In the genomic region with DNA sequence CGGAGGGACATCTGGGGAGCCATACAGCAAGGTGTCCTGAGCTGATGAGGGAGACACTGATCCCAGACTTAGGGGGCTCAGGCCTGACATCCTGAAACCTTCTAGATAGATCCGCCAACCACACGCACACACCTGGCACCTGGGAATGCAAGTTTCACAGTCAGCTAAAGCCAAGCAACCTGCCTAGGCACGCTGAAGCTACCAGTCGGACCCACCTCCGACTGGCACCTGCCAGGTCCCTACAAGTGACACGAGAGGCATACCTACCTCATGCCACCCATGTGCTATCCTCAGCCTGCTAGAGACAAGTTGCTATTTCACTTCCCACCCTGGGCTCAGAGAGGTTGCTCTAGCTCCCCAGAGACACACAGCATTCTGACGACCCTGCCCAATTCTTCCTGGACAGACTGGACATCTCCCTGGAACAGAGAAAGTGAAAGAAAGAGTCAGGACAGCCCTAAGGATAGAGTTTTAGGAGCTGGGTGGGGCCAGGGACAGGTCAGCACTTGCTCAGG, we compare ENCODE assay signal across 8 mouse cellular contexts. TPM values are rescaled to one million over a fixed set of nuclear protein-coding genes. Genes with fewer than 3 reads are reported as not detected.
DNase-seq lines count a peak whose midpoint lies in the region; ATAC-seq and TF ChIP-seq lines count a peak whose summit lies in the region.
"Had no signal": no experiment of that assay in that cellular context is flagged by ENCODE, and none has a peak within 500 bp of the region (broad histone marks: within the 10 kb centered on the region; RNA-seq: fewer than 3 reads in every experiment).

No protein-coding gene starts in this region.

- no peak for DNase-seq in lung, postnatal 0 days (ENCODE audit: low spot score)
- DNase-seq in lung, postnatal 10 days, result no peak
- DNase-seq in forebrain, embryonic 11.5 days (ENCODE audit: low spot score), result no peak
- no peak for DNase-seq in testis, postnatal 14 days (ENCODE audit: low spot score)
- DNase-seq in adrenal gland, adult 8-10 months, result no peak
- DNase-seq: layer of hippocampus, postnatal 36 days had no signal

- no peak for ATAC-seq in lung, postnatal 0 days
- ATAC-seq in forebrain, embryonic 11.5 days (replicated peaks; ENCODE audit: low FRiP score), result no peak
- no peak for ATAC-seq in limb, embryonic 12.5 days (ENCODE audit: insufficient number of reproducible peaks, insufficient read depth, low FRiP score, low TSS enrichment, low read depth)
- ATAC-seq in stomach, embryonic 14.5 days (ENCODE audit: insufficient number of reproducible peaks, insufficient read depth, low FRiP score, low read depth), result no peak

- H3K4me1 ChIP-seq in lung, postnatal 0 days (ENCODE audit: insufficient read depth, low read depth, low read length), result peaks cover 21% of the 10 kb centered on the region; the same call in 1 of the 2 replicates
- H3K4me1 ChIP-seq in forebrain, embryonic 11.5 days (replicated peaks; ENCODE audit: control insufficient read depth, insufficient read depth, low read length), result peaks cover 8% of the 10 kb centered on the region; the same call in 1 of the 2 replicates
- peaks cover 43% of the 10 kb centered on the region for H3K4me1 ChIP-seq in limb, embryonic 12.5 days (replicated peaks)
- peaks cover 32% of the 10 kb centered on the region for H3K4me1 ChIP-seq in stomach, embryonic 14.5 days (ENCODE audit: control insufficient read depth, insufficient read depth, low read length)

- TF ChIP-seq CTCF in lung, postnatal 0 days (IDR thresholded peaks at IDR 0.05), result no peak

- H3K9ac ChIP-seq in lung, postnatal 0 days (replicated peaks; ENCODE audit: low read depth), result peak overlapping the region; percentile 95
- H3K9ac ChIP-seq in forebrain, embryonic 11.5 days (ENCODE audit: low read length), result no peak overlapping the region
- H3K9ac ChIP-seq in limb, embryonic 12.5 days (replicated peaks), result peak overlapping the region; percentile 78
- peak overlapping the region; percentile 85 for H3K9ac ChIP-seq in stomach, embryonic 14.5 days (replicated peaks; ENCODE audit: low read depth, low read length)

- WGBS in lung, postnatal 0 days, result 21% methylated on average over 7 of the region's 8 CpGs
- WGBS in forebrain, embryonic 11.5 days, result 39% methylated on average over 8 of the region's 8 CpGs
- 26% methylated on average over 8 of the region's 8 CpGs for WGBS in limb, embryonic 12.5 days
- 21% methylated on average over 8 of the region's 8 CpGs for WGBS in stomach, embryonic 14.5 days

- H3K4me3 ChIP-seq in lung, postnatal 0 days (ENCODE audit: low read depth, low read length), result peak overlapping the region; percentile 82
- peak overlapping the region; percentile 39 for H3K4me3 ChIP-seq in forebrain, embryonic 11.5 days (ENCODE audit: low read depth, low read length)
- peak overlapping the region; percentile 76 for H3K4me3 ChIP-seq in limb, embryonic 12.5 days (replicated peaks)
- H3K4me3 ChIP-seq in stomach, embryonic 14.5 days (ENCODE audit: low read depth, low read length), result peak overlapping the region; percentile 76

- H3K27ac ChIP-seq in lung, postnatal 0 days (ENCODE audit: low read length), result peak overlapping the region; percentile 99
- H3K27ac ChIP-seq in forebrain, embryonic 11.5 days (ENCODE audit: low read depth, low read length), result no peak overlapping the region
- H3K27ac ChIP-seq in limb, embryonic 12.5 days, result peak overlapping the region; percentile 90
- peak overlapping the region; percentile 98 for H3K27ac ChIP-seq in stomach, embryonic 14.5 days (ENCODE audit: low read length)

- no peaks in the 10 kb centered on the region for H3K27me3 ChIP-seq in lung, postnatal 0 days (replicated peaks; ENCODE audit: insufficient read depth, low read length)
- H3K27me3 ChIP-seq in forebrain, embryonic 11.5 days (ENCODE audit: control insufficient read depth, insufficient read depth, low read length), result peaks cover 30% of the 10 kb centered on the region
- H3K27me3 ChIP-seq in limb, embryonic 12.5 days, result 0 out of 2 replicates have a peak, but pooled peaks cover 3% of the 10 kb centered on the region
- H3K27me3 ChIP-seq in stomach, embryonic 14.5 days (ENCODE audit: control insufficient read depth, insufficient read depth, low read length), result no peaks in the 10 kb centered on the region

- no peaks in the 10 kb centered on the region for H3K9me3 ChIP-seq in lung, postnatal 0 days (ENCODE audit: low read length)
- peaks cover 4% of the 10 kb centered on the region; the same call in 1 of the 2 replicates for H3K9me3 ChIP-seq in forebrain, embryonic 11.5 days (ENCODE audit: control insufficient read depth, low read length)
- H3K9me3 ChIP-seq in limb, embryonic 12.5 days, result 0 out of 2 replicates have a peak, but pooled peaks cover 12% of the 10 kb centered on the region
- H3K9me3 ChIP-seq in stomach, embryonic 14.5 days (ENCODE audit: control insufficient read depth, low read depth, low read length), result peaks cover 7% of the 10 kb centered on the region; the same call in 1 of the 2 replicates

- no peak for TF ChIP-seq EP300 in lung, postnatal 0 days (IDR thresholded peaks at IDR 0.05)

- peaks cover 31% of the 10 kb centered on the region for H3K36me3 ChIP-seq in lung, postnatal 0 days (ENCODE audit: insufficient read depth, low read length)
- no peaks in the 10 kb centered on the region for H3K36me3 ChIP-seq in forebrain, embryonic 11.5 days (ENCODE audit: control insufficient read depth, insufficient read depth, low read length)
- H3K36me3 ChIP-seq in limb, embryonic 12.5 days, result peaks cover 36% of the 10 kb centered on the region
- peaks cover 22% of the 10 kb centered on the region for H3K36me3 ChIP-seq in stomach, embryonic 14.5 days (ENCODE audit: control insufficient read depth, insufficient read depth, low read length)

- H3K4me2 ChIP-seq in lung, postnatal 0 days (replicated peaks; ENCODE audit: low read depth, low read length), result peak overlapping the region; percentile 82
- peak overlapping the region; percentile 51; the same call in 1 of the 2 replicates for H3K4me2 ChIP-seq in forebrain, embryonic 11.5 days (ENCODE audit: low read depth, low read length, severe bottlenecking)
- peak overlapping the region; percentile 94 for H3K4me2 ChIP-seq in limb, embryonic 12.5 days
- peak overlapping the region; percentile 53 for H3K4me2 ChIP-seq in stomach, embryonic 14.5 days (replicated peaks; ENCODE audit: low read depth, low read length)

RNA-seq across cellular contexts. Expression of a gene that starts 0.9 kb away (rescaled TPM):
- polyA plus RNA-seq in lung, postnatal 0 days (2015; fragmentation: Nextera tagmentation; extraction: Ambion mirVana), result 483 and 567 TPM in 2 replicates
- polyA plus RNA-seq in forebrain, embryonic 11.5 days (2014; fragmentation: Nextera tagmentation; extraction: Ambion mirVana), result 160 and 182 TPM in 2 replicates
- polyA plus RNA-seq in limb, embryonic 12.5 days (2016; fragmentation: Nextera tagmentation; extraction: Ambion mirVana), result 216 and 240 TPM in 2 replicates
- polyA plus RNA-seq in stomach, embryonic 14.5 days (2014; fragmentation: Nextera tagmentation; extraction: Ambion mirVana), result 397 and 424 TPM in 2 replicates
- 10 to 100 TPM; 23.9 to 36.3 (median 30.0) TPM for total RNA-seq in adrenal gland, adult 8-10 months (2022)

RNA-seq across cellular contexts. Expression of a gene that starts 5.2 kb away (rescaled TPM):
- polyA plus RNA-seq in lung, postnatal 0 days (2015; fragmentation: Nextera tagmentation; extraction: Ambion mirVana), result 26.7 and 27.6 TPM in 2 replicates
- polyA plus RNA-seq in forebrain, embryonic 11.5 days (2014; fragmentation: Nextera tagmentation; extraction: Ambion mirVana), result 17.8 and 18.6 TPM in 2 replicates
- polyA plus RNA-seq in limb, embryonic 12.5 days (2016; fragmentation: Nextera tagmentation; extraction: Ambion mirVana), result 20.7 and 22.5 TPM in 2 replicates
- polyA plus RNA-seq in stomach, embryonic 14.5 days (2014; fragmentation: Nextera tagmentation; extraction: Ambion mirVana), result 15.6 and 16.7 TPM in 2 replicates
- 100 to 1,000 TPM; 132 to 155 (median 141) TPM for total RNA-seq in adrenal gland, adult 8-10 months (2022)

RNA-seq across cellular contexts. Expression of a gene that starts 7.0 kb away (rescaled TPM):
- polyA plus RNA-seq in lung, postnatal 0 days (2015; fragmentation: Nextera tagmentation; extraction: Ambion mirVana), result 5.5 and 6.5 TPM in 2 replicates
- 3.4 and 3.9 TPM in 2 replicates for polyA plus RNA-seq in forebrain, embryonic 11.5 days (2014; fragmentation: Nextera tagmentation; extraction: Ambion mirVana)
- 2.1 and 2.3 TPM in 2 replicates for polyA plus RNA-seq in limb, embryonic 12.5 days (2016; fragmentation: Nextera tagmentation; extraction: Ambion mirVana)
- polyA plus RNA-seq in stomach, embryonic 14.5 days (2014; fragmentation: Nextera tagmentation; extraction: Ambion mirVana), result 3.2 and 3.6 TPM in 2 replicates
- total RNA-seq in adrenal gland, adult 8-10 months (2022), result 10 to 100 TPM; 21.6 to 35.5 (median 27.8) TPM

RNA-seq across cellular contexts. Expression of a gene that starts 18.8 kb away (rescaled TPM):
- polyA plus RNA-seq in lung, postnatal 0 days (2015; fragmentation: Nextera tagmentation; extraction: Ambion mirVana), result 0.24 and 0.32 TPM in 2 replicates
- 0.29 and 0.33 TPM in 2 replicates for polyA plus RNA-seq in forebrain, embryonic 11.5 days (2014; fragmentation: Nextera tagmentation; extraction: Ambion mirVana)
- polyA plus RNA-seq in limb, embryonic 12.5 days (2016; fragmentation: Nextera tagmentation; extraction: Ambion mirVana), result 0.54 and 0.68 TPM in 2 replicates
- 0.32 and 0.36 TPM in 2 replicates for polyA plus RNA-seq in stomach, embryonic 14.5 days (2014; fragmentation: Nextera tagmentation; extraction: Ambion mirVana)
- total RNA-seq in adrenal gland, adult 8-10 months (2022), result 1 to 10 TPM in 1 of 4 experiments, under 1 TPM in 1, not detected in 2; 0.83 to 1.4 TPM

RNA-seq across cellular contexts. Expression of a gene that starts 27.1 kb away (rescaled TPM):
- polyA plus RNA-seq in lung, postnatal 0 days (2015; fragmentation: Nextera tagmentation; extraction: Ambion mirVana), result 20.1 and 22.2 TPM in 2 replicates
- 4.6 and 4.9 TPM in 2 replicates for polyA plus RNA-seq in forebrain, embryonic 11.5 days (2014; fragmentation: Nextera tagmentation; extraction: Ambion mirVana)
- polyA plus RNA-seq in limb, embryonic 12.5 days (2016; fragmentation: Nextera tagmentation; extraction: Ambion mirVana), result 12.5 and 12.6 TPM in 2 replicates
- 5.1 and 5.7 TPM in 2 replicates for polyA plus RNA-seq in stomach, embryonic 14.5 days (2014; fragmentation: Nextera tagmentation; extraction: Ambion mirVana)
- total RNA-seq in adrenal gland, adult 8-10 months (2022), result 10 to 100 TPM in 2 of 4 experiments, 1 to 10 TPM in 2; 6.4 to 10.6 (median 8.5) TPM
